Mouse (Mus musculus) hindbrain, embryonic 14.5 days (tissue): ENCODE data around the gene Golga2. TPM values are rescaled to one million over a fixed set of nuclear protein-coding genes. Genes with fewer than 3 reads are reported as not detected.
A peak's percentile ranks its signal among the peaks of the same experiment; 100 is the strongest.

Experiments
- ATAC-seq: fragments of 200-750 bp; cut with Nextera tagmentation; 2 replicates; pipeline ENCODE4 v1.8.0; 2017; ENCODE audit warnings: moderate number of reproducible peaks, mild to moderate bottlenecking, moderate TSS enrichment, moderate library complexity; ENCODE audit not compliant: low FRiP score
- DNase-seq: peaks from one replicate; pipeline ENCODE4 v3.0.0-alpha.2; 2015; ENCODE audit warnings: low spot score
- H3K27ac ChIP-seq: fragments of 300-500 bp; sonication (generic); 2 replicates; pipeline ENCODE4 v1.5.1; 2014; ENCODE audit warnings: mild to moderate bottlenecking, moderate library complexity
- H3K27me3 ChIP-seq: fragments of 300-500 bp; sonication (generic); 2 replicates; pipeline ENCODE4 v1.6.1; 2014; ENCODE audit warnings: mild to moderate bottlenecking, low read length, mixed read lengths; ENCODE audit not compliant: control insufficient read depth, insufficient read depth
- H3K36me3 ChIP-seq: fragments of 300-500 bp; sonication (generic); replicated peaks from 2 replicates; pipeline ENCODE4 v1.6.1; 2014; ENCODE audit not compliant: control insufficient read depth, insufficient read depth
- H3K4me1 ChIP-seq: fragments of 300-500 bp; sonication (generic); replicated peaks from 2 replicates; pipeline ENCODE4 v1.6.1; 2014; ENCODE audit warnings: antibody characterized with exemption, low read length, mixed read lengths; ENCODE audit not compliant: control insufficient read depth, insufficient read depth
- H3K4me2 ChIP-seq: fragments of 300-500 bp; sonication (generic); replicated peaks from 2 replicates; pipeline ENCODE4 v1.6.1; 2014; ENCODE audit warnings: mild to moderate bottlenecking, moderate library complexity
- H3K4me3 ChIP-seq: fragments of 300-500 bp; sonication (generic); replicated peaks from 2 replicates; pipeline ENCODE4 v1.5.1; 2014; ENCODE audit warnings: mild to moderate bottlenecking, low read length
- H3K9ac ChIP-seq: fragments of 300-500 bp; sonication (generic); 2 replicates; pipeline ENCODE4 v1.6.1; 2014
- H3K9me3 ChIP-seq: fragments of 300-500 bp; sonication (generic); 2 replicates; pipeline ENCODE4 v1.6.1; 2016; ENCODE audit warnings: low read length; ENCODE audit not compliant: control insufficient read depth
- WGBS: fragments of 180-500 bp; shearing (Covaris S2); extraction: QIAGEN DNeasy Blood & Tissue Kit; methylation state at CpG from one replicate; pipeline ENCODE4 v1.1.7; 2014; 5-methylcytosine and 5-hydroxymethylcytosine counted together
- polyA plus RNA-seq: library from polyadenylated mRNA; unstranded; fragments of >200 nt; fragmentation: Nextera tagmentation; extraction: Ambion mirVana; gene quantifications from 2 replicates; pipeline ENCODE4 v1.2.1, GENCODE M21; 2014

Gene Golga2
- polyA plus RNA-seq, 1 experiment from 2014 or later = 26.4 TPM

DNA sequence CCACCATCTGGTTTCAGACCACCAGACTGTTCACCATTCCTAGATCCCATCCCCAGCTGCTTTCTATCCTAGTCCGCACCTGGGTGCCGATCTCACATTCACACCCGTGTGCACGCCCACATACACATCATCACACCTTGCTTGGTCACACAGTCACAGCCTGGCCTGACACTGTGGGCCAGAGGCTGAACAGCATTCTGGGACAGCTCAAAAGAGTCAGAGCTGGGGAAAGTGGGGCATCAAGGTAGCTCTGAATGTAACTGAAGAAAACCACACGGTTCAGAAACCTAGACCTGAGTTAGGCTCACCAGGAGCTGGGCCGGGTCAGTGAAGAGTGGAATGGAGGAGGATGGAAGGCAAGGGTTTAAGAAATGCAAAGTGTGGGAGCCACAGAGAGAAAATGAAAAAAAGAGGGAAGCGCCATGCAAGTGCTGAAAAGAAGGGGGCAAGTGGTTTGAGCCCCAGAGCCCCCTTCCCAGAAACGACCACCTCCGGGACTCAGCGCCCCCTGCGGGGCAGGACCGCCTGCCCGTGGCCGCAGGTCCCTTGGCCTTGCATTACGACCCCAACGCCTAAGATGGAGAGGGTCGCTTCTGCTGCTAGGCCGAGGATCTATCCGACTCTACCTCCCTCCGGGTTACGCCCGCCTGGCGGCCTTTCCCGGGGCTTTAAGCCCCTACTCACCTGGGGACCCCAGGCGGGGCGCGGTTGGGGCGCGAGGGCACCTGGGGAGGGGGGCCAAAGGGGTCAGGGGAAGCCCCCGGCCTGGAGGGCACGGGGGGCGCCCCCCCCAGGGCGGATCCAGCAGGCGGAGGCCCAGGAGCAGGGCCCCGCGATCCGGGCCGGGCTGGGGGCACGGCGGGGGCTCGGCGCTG, 24.5 kb downstream of the Golga2 start:
- H3K4me1 ChIP-seq = peaks cover 17% of the 10 kb centered on the region
- peaks cover 9% of the 10 kb centered on the region for H3K27me3 ChIP-seq
- DNase-seq = no peak
- WGBS = 11% methylated on average over 37 of the region's 42 CpGs
- peaks cover 82% of the 10 kb centered on the region for H3K36me3 ChIP-seq
- H3K9me3 ChIP-seq = no peaks in the 10 kb centered on the region
- ATAC-seq = no peak
- H3K4me2 ChIP-seq = peak overlapping the region; percentile 68
- H3K9ac ChIP-seq = peak overlapping the region; percentile 60
- peak overlapping the region; percentile 40 for H3K4me3 ChIP-seq
- H3K27ac ChIP-seq = no peak overlapping the region

DNA sequence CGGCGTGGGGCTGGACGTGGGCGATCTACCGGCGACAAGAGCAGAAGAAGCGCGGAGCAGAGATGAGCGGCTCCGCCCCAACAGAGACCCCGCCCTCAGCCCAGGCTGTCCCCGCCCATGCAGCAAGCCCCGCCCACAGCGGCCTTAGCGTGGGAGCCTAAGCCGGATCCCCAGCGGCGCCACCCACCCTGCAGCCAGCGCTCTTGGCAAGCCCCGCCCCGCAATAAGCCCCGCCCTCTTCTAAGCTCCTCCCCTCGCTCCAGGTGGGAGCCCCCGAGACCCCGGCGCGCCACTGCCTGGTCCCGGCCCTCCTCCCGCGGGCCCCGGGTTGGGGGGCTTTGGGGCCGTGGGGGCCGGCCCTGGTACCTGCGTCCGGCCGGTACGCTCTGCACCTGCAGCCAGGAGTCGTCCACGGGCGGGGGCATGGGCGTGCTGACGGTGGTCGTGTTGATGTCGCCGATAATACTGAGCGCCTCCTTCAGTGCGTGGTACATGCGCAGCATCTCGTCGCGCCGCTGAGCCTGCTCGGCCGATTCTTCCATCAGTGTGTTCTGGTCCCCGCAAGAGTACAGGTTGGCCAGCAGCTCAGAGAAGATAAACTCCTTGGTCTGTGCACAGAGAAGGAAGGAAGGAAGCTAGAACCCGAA, 25.3 kb downstream of the Golga2 start:
- peaks cover 9% of the 10 kb centered on the region for H3K27me3 ChIP-seq
- H3K27ac ChIP-seq = no peak overlapping the region
- peak overlapping the region; percentile 68 for H3K4me2 ChIP-seq
- peak overlapping the region; percentile 60 for H3K9ac ChIP-seq
- H3K4me1 ChIP-seq = peaks cover 17% of the 10 kb centered on the region
- peaks cover 74% of the 10 kb centered on the region for H3K36me3 ChIP-seq
- peak overlapping the region; percentile 40 for H3K4me3 ChIP-seq
- ATAC-seq = peak; percentile 63
- no peaks in the 10 kb centered on the region for H3K9me3 ChIP-seq
- WGBS = 2% methylated on average over 52 of the region's 56 CpGs
- DNase-seq = peak; percentile 70

DNA sequence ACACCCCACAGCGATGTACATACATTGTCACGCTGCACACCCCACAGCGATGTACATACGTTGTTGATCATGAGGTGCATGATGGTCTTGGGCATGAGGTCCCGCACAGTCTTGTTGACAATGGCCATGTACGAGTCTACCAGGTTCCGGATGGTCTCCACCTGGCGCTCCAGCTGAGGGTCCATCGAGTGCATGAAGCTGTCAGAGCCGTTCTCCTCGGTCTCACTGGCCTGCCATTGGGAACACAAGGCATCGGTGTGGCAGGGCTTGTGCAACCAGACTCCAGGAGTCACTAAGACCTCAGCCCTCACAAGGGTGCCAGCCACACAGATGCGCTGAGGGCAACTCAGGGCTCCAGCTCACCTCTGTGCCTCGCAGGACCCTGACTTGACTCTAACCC, 27.6 kb downstream of the Golga2 start:
- no peaks in the 10 kb centered on the region for H3K9me3 ChIP-seq
- peaks cover 61% of the 10 kb centered on the region for H3K36me3 ChIP-seq
- peaks cover 26% of the 10 kb centered on the region for H3K4me1 ChIP-seq
- no peak for DNase-seq
- H3K27ac ChIP-seq = no peak overlapping the region
- 93% methylated on average over 14 of the region's 14 CpGs for WGBS
- no peak overlapping the region for H3K4me2 ChIP-seq
- H3K9ac ChIP-seq = no peak overlapping the region
- no peak for ATAC-seq
- no peak overlapping the region for H3K4me3 ChIP-seq
- H3K27me3 ChIP-seq = peaks cover 9% of the 10 kb centered on the region

DNA sequence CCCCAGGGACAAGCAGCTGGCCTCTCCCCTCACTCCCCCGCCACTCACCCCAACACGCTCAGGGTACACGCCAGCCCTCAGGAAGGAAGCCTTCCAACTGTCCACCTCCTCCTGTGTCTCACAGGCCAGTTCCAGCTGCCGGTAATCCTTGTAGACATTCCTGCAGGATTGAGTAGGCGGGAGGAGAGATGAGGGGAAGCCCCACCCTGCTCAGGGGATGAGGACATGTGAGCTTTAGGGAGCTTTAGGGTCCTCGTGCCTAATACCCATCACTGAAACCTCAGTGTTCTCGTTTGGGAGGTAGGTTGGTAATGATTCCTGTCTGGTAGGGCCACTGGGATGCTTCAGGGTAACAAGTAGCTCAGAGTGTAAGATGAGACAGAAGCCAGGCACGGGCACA, 28.6 kb downstream of the Golga2 start:
- no peak for DNase-seq
- peaks cover 26% of the 10 kb centered on the region for H3K4me1 ChIP-seq
- H3K27me3 ChIP-seq = peaks cover 9% of the 10 kb centered on the region
- whole genome bisulfite sequencing = 28% methylated on average over 8 of the region's 8 CpGs
- H3K9me3 ChIP-seq = no peaks in the 10 kb centered on the region
- no peak overlapping the region for H3K9ac ChIP-seq
- no peak for ATAC-seq
- H3K4me2 ChIP-seq = no peak overlapping the region
- peaks cover 62% of the 10 kb centered on the region for H3K36me3 ChIP-seq
- H3K27ac ChIP-seq = no peak overlapping the region
- no peak overlapping the region for H3K4me3 ChIP-seq

DNA sequence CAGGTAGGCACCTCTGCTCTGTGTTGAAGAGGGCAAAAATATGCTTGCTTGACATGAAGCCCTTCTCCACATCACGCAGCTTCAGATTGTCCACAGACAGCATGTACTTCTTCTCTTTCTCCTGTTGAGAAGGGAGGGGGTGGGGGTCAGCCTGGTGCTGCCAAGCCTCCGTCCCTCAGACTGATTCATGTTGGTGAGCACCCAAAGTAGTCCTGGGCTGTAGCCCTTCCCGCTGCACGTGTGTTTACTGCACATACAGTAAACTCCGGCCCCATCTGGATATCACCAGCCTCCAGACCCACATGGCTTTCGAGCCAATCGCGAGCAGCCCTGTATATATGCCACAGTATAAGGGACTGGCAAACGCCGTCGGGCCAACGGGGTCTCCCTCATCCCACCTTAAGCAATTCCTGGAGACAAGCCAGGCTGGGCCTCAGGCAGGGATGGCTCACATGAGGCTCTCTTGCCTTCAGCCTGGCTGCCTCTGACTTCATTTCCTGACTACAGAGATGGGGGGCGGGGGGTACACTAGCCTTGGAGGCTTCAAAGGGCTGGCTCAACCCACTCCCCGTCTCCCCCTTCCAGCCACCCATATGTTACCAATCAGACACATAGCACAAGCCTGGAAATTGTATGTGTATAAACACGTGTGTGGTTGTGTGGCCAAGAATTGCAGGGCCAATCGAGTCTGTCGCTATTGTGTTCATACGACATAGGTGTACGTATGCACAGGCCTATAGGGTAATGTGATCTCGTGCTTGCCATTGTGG, 29.9 kb downstream of the Golga2 start:
- ATAC-seq (no peak), DNase-seq (no peak)
- 78% methylated on average over 20 of the region's 20 CpGs for WGBS
- H3K4me1 ChIP-seq = peaks cover 21% of the 10 kb centered on the region
- peaks cover 5% of the 10 kb centered on the region for H3K27me3 ChIP-seq
- H3K9me3 ChIP-seq = no peaks in the 10 kb centered on the region
- H3K4me2 ChIP-seq = no peak overlapping the region
- peaks cover 59% of the 10 kb centered on the region for H3K36me3 ChIP-seq
- peak overlapping the region; percentile 32 for H3K27ac ChIP-seq
- no peak overlapping the region for H3K9ac ChIP-seq
- H3K4me3 ChIP-seq = no peak overlapping the region

DNA sequence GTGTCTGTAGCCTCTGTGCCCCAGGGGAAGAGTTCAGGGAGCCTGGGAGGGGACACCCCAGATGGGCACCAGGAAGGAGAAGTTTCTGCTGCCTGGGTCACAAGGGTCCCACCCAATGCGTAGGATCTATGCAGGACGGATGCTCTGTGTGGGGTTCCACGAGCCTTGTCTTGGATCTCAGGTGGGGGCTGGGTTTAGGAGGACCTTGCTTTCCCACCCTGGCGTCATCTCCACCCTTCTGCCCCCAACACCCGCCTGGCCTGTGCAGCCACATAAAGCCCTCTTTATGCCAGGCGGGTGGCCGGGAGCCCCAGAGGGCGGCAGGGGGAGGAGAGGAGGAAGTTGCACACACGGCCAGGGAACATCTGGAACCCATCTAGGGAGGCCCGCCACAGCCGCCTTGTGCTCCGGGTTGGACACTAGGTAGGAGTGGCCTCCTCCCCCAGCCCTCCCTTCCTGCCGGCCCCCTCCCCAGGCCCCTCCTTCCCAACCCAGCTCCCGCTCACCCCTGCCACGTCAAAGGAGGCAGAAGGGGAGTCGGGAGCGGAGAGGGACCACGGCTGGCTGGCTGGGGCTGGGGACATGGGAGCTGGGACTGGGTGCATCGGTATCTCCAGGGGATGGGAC, 30.7 kb downstream of the Golga2 start:
- no peak for DNase-seq
- Histone ChIP-seq H3K9ac (peak overlapping the region; percentile 20; the same call in 1 of the 2 replicates), H3K4me1 (peaks cover 22% of the 10 kb centered on the region), H3K4me3 (peak overlapping the region; percentile 14), H3K27ac (peak overlapping the region; percentile 26; the same call in 1 of the 2 replicates), H3K36me3 (peaks cover 61% of the 10 kb centered on the region), H3K9me3 (no peaks in the 10 kb centered on the region), H3K4me2 (peak overlapping the region; percentile 40), H3K27me3 (peaks cover 5% of the 10 kb centered on the region; the same call in 1 of the 2 replicates)
- ATAC-seq = no peak
- 11% methylated on average over 19 of the region's 19 CpGs for WGBS

DNA sequence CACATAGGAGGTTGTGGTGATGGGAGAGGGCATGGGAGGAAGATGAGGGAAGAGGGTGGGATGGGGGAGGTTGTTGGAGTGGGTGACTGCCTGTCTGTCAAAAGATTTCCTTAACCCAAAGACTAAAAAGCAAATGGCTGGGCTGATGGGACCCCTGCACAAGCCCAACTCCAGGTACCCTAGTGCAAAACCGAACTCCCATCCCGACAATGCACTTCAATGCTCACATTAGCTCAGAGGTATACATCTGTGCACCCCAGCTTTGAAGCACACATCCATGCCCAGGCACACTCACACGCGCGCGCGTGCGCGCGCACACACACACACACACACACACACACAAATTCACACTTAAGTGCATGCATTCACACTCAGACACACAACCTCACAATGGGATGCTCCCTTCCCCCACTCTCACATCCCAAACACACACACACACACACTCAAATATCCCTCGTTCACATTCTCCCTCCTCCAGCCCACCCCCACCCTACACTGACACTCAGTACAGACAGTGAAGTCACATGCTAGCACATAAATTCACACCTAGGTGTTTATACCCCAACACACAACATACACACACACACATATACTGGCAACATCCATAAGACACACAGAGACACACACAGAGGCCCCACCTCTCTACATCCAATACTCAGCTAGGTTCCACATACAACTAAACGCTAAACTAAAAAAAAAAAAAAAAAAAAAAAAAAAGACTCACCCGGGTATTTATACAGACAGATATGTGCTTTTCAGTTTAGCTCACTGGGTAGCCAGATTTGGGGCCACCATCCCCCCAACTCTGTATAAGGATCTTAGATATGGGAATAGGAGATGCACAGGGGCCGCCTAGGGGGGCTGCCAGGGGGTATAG, 31.8 kb downstream of the Golga2 start:
- Histone ChIP-seq H3K27ac (peak overlapping the region; percentile 24; the same call in 1 of the 2 replicates), H3K9me3 (no peaks in the 10 kb centered on the region), H3K4me2 (peak overlapping the region; percentile 40), H3K4me1 (peaks cover 28% of the 10 kb centered on the region), H3K27me3 (peaks cover 5% of the 10 kb centered on the region; the same call in 1 of the 2 replicates), H3K4me3 (peak overlapping the region; percentile 14), H3K9ac (peak overlapping the region; percentile 20; the same call in 1 of the 2 replicates), H3K36me3 (peaks cover 52% of the 10 kb centered on the region)
- ATAC-seq (no peak), DNase-seq (no peak)
- 82% methylated on average over 14 of the region's 14 CpGs for WGBS
